Comparison of ENCODE assay signal across 9 mouse cellular contexts in genomic region chr10:75704212-75705185, GRCm38 (mm10). TPM values are rescaled to one million over a fixed set of nuclear protein-coding genes. Genes with fewer than 3 reads are reported as not detected.
DNase-seq lines count a peak whose midpoint lies in the region; ATAC-seq and TF ChIP-seq lines count a peak whose summit lies in the region.
"Had no signal": no experiment of that assay in that cellular context is flagged by ENCODE, and none has a peak within 500 bp of the region (broad histone marks: within the 10 kb centered on the region; RNA-seq: fewer than 3 reads in every experiment).

No protein-coding gene starts in this region.

- no peak overlapping the region for H3K27ac ChIP-seq in heart, embryonic 11.5 days (ENCODE audit: low read depth, low read length)
- H3K27ac ChIP-seq in liver, postnatal 0 days (ENCODE audit: low read depth), result peak overlapping the region; percentile 31; the same call in 1 of the 2 replicates

- no peak for ATAC-seq in heart, embryonic 11.5 days (replicated peaks; ENCODE audit: insufficient number of reproducible peaks, low FRiP score, low TSS enrichment)
- no peak for ATAC-seq in liver, postnatal 0 days
- ATAC-seq in granulocyte monocyte progenitor cell, adult 5-6 weeks (replicated peaks; ENCODE audit: poor library complexity, severe bottlenecking), result no peak

- peak; percentile 90 to 92 for DNase-seq in heart, adult 18-20 months
- peak; percentile 97 to 99 for DNase-seq in cerebellum, postnatal 36 days
- DNase-seq in gastrocnemius, postnatal 4 days (ENCODE audit: low spot score in 2 of 2), result peak; percentile 62 to 88
- DNase-seq in kidney, postnatal 36 days, result peak; percentile 58 to 66
- no peak for DNase-seq in liver, postnatal 0 days
- DNase-seq in retina, postnatal 7 days (ENCODE audit: low read depth, low spot score), result peak; percentile 75

- H3K36me3 ChIP-seq in heart, embryonic 11.5 days (ENCODE audit: control insufficient read depth, insufficient read depth, low read length), result peaks cover 4% of the 10 kb centered on the region; the same call in 1 of the 2 replicates
- peaks cover 43% of the 10 kb centered on the region for H3K36me3 ChIP-seq in liver, postnatal 0 days (replicated peaks; ENCODE audit: insufficient read depth, low read length)

- no peaks in the 10 kb centered on the region for H3K9me3 ChIP-seq in heart, embryonic 11.5 days (replicated peaks; ENCODE audit: control insufficient read depth, low read length)
- no peaks in the 10 kb centered on the region for H3K9me3 ChIP-seq in liver, postnatal 0 days (ENCODE audit: low read length)

- 71% methylated on average over 15 of the region's 15 CpGs for WGBS in heart, embryonic 11.5 days (ENCODE audit: insufficient replicate concordance)
- 81% methylated on average over 15 of the region's 15 CpGs for WGBS in liver, postnatal 0 days (ENCODE audit: insufficient replicate concordance)

- no peaks in the 10 kb centered on the region for H3K27me3 ChIP-seq in heart, embryonic 11.5 days (ENCODE audit: control insufficient read depth, insufficient read depth, low read length)
- no peaks in the 10 kb centered on the region for H3K27me3 ChIP-seq in liver, postnatal 0 days (ENCODE audit: insufficient read depth, low read length)

- peaks cover 12% of the 10 kb centered on the region for H3K4me1 ChIP-seq in heart, embryonic 11.5 days (ENCODE audit: control insufficient read depth, insufficient read depth, low read length)
- H3K4me1 ChIP-seq in liver, postnatal 0 days (ENCODE audit: insufficient read depth), result peaks cover 23% of the 10 kb centered on the region

- no peak for TF ChIP-seq EP300 in liver, postnatal 0 days (IDR thresholded peaks at IDR 0.05; ENCODE audit: low read depth)

- H3K4me3 ChIP-seq in heart, embryonic 11.5 days (ENCODE audit: low read depth, low read length), result no peak overlapping the region
- H3K4me3 ChIP-seq in liver, postnatal 0 days (ENCODE audit: low read depth, low read length), result no peak overlapping the region
- H3K4me3 ChIP-seq: erythroblast, embryonic 14.5 days had no signal

- TF ChIP-seq CTCF in liver, postnatal 0 days (IDR thresholded peaks at IDR 0.05; ENCODE audit: low read depth), result peak; percentile 30

- H3K4me2 ChIP-seq in heart, embryonic 11.5 days, result no peak overlapping the region
- H3K4me2 ChIP-seq in liver, postnatal 0 days (ENCODE audit: low read depth, low read length), result no peak overlapping the region

- H3K9ac ChIP-seq in heart, embryonic 11.5 days (ENCODE audit: low read depth, low read length), result no peak overlapping the region
- H3K9ac ChIP-seq in liver, postnatal 0 days (replicated peaks), result no peak overlapping the region

RNA-seq across cellular contexts. Expression of gene Cabin1, which starts 59.6 kb away (rescaled TPM):
- total RNA-seq in heart, adult 18-20 months (2021), result 10 to 100 TPM; 15.2 to 20.9 TPM
- polyA plus RNA-seq in heart, embryonic 11.5 days (2014; fragmentation: Nextera tagmentation; extraction: Ambion mirVana), result 18.5 and 28.6 TPM in 2 replicates
- total RNA-seq in gastrocnemius, postnatal 4 days (2021), result 10 to 100 TPM; 29.1 to 30.4 TPM
- 8.2 and 9.1 TPM in 2 replicates for polyA plus RNA-seq in liver, postnatal 0 days (2015; fragmentation: Nextera tagmentation; extraction: Ambion mirVana)
- 48.8 and 68.8 TPM in 2 replicates for total RNA-seq in granulocyte monocyte progenitor cell, adult 5-6 weeks (2014; fragmentation: Nextera tagmentation)
- total RNA-seq in granulocyte monocyte progenitor cell, adult 5-6 weeks (2017), result 23.0 and 24.9 TPM in 2 replicates
